Mouse (Mus musculus) CD8-positive naive resting alpha-beta T cell, adult 2 months (primary cell): ENCODE data around the gene Bmp6.

ENCODE experiments used
- DNase-seq, 2 experiments: peaks; one replicate each; pipeline ENCODE4 v3.0.0; 2022; ENCODE audit warnings: low read depth in 2 of 2, low spot score in 2 of 2

Bmp6 gene

DNA sequence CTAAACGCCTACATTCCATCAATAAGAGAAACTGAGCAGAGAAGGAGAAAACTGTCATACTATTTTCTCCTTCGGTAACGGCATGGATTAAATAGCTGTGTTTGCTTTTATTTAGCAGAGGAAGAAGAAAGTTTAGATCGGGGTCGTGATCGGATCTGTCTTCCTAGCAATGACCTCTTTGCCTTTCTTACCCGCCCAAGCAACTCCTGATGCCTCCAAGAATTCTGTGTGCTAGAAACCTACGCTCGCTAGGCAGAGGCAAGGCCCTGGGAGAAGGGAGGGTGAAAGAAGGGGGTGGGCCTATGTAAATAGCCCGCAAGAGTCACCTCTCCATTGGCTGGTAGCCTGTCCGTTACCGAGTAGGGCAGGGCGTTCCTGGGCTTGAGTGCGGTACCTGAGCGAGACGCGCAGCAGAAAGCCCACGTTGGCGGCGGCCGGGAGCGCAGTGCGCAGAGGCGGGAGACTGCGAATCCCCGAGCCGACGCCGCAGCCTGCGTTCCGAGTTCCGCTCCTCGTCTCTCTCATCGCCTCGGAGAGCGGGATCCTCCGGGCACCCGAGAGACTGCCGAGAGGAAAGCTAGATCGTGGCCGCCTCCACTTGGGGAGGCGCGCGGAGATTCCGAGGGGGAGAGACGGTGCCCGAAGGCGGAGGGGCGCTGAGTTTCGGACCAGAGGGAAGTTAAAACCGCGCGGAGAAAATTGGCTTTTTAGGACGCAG, at the start of gene Bmp6:
TSS of gene Bmp6 (plus strand) at position 395 of the 718 bp plus-strand sequence.
- no peak for DNase-seq

DNA sequence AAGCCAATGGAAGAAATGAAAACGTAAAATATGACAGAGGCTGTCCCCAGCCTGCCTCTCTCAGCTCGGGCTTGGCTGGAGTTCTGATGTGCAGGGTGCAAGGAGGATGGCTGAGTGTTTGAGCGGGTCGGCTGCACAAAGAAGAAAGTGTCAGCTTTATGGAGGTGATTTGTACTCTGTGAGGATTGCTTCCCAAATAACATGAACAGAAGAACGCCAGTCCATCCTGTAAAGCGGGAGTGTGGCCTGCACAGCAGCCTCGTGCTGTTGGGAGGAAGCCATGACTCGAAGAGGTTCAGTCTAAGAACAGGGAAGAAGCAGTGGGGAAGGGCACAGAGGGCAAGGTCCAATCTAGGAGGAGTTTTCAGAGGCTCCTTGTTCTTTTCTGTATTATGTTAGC, 48.7 kb upstream of the Bmp6 start:
- DNase-seq = no peak

DNA sequence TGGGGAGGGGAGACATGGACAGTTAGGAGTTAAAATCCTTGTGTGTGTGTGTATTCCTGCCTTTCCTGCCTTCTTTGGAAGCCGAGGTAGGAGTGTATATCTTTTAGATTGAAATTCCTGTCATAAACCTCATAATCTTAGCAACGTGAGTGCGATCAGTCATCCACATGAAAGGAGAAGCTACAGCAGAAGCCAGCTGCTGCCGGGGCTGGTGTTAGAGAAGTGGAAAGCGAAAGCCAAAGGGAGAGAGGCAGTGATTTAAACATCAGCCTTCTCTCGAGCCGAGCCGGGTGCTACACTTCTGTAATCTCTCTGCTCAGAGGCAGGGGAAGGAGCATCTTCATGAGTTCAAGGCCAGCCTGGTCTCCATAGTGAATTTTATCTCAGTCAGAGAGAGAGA, 48.3 kb upstream of the Bmp6 start:
- DNase-seq = no peak

DNA sequence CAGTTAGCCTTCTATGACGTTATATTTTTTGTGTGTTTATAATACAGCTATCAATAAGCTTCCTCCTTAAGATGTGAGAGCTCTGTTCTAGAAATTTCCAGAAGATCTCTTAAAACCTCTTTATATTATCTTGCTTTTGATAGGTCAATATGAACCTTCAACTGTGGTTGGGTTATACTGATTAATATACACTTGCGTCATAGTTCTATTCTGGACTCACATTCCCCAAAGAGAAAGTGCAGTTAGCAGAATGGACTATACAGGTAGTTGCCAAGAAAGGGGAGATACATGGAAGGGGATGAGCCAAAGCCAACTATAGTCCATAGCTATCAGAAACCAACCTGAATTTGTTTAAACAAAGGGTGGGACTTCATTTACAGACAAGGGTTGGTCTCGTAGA, 33.8 kb upstream of the Bmp6 start:
- no peak for DNase-seq

DNA sequence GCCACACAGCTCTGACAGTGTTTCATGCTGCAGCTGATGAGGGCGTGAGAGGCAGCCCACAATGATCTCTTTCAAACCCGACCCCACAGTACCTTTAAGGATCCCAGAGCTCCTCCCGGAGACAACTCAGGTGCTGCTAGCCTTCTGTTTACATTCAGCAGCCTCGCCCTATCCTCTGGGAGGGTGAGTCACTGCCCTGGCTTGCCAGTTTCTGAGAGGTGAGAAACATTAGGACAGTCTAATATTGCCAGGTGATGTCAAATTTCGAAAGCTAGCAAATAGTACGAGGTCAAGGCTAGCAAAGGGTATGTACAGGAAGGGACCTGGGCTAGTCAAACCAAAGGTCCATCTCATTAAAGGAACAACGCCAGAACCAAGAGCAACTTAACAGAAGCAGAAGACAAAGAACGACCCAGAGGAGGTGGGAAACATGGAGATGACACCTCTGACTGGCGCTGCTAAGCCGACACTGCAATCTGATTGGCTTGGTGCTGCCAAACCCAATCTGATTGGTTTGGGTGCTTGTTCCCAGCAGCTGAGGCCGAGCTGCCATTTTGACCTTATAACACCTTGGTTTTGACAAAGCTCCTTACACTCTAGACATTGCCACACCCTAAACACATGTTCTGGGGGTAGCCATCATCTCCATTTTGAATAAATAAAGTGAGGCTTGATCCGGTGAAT, 32.4 kb upstream of the Bmp6 start:
- DNase-seq = no peak

DNA sequence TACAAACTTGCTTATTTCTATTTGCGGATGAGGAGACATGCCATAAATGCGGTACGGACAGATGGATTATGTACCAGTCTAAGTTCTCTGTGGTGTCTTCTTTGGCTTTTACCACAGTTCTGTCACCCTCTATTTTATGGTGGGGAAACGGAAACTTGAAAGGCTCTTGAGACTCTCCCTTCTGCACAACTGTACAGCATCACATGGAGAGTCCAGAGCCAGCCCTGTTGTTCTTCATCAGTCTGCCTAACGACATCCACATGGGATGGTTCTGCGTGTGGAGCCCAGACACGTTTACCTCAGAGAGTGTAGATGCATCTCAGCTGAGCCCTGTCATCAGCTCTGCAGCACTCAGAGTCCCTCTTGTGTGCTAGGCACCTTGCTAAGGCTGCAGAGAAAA, 30.3 kb upstream of the Bmp6 start:
- no peak for DNase-seq

DNA sequence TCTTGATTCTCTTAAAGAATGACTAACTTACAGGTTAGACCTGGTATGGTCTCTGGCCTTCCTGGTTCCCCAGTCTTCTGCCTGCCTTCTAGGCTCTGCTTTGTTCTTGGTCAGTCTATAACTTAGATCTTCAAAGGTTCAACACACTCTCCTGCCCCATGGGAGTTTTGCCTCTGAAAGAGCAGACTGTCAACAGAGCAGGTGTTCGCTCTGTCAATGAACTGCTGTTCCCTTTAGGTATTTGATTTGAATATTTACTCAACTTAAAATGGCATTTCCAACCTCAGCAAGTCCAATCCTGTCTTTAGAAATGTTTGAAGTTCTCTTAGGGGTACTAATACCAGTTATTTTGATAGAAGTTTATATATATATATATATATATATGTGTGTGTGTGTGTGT, 26.5 kb upstream of the Bmp6 start:
- DNase-seq = no peak

DNA sequence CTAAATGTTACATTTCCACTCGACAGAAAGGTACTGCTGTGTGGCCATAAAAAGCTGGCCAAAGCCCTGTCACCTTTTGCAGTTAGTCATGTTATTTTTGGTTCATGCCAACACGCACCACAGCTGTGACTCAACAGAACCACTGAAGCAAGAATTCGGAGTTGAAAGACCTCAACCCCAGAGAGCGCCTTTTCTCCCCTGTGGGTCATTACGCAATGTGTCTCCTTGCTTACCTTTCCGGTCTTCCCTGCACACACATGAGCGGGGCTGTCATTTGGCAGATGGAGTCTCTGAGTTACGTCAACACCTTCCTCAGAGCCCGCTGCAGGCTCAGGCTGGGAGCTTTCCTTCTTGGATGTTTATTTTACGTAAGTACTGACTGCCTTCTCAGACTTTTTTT, 24.6 kb upstream of the Bmp6 start:
- DNase-seq = no peak

DNA sequence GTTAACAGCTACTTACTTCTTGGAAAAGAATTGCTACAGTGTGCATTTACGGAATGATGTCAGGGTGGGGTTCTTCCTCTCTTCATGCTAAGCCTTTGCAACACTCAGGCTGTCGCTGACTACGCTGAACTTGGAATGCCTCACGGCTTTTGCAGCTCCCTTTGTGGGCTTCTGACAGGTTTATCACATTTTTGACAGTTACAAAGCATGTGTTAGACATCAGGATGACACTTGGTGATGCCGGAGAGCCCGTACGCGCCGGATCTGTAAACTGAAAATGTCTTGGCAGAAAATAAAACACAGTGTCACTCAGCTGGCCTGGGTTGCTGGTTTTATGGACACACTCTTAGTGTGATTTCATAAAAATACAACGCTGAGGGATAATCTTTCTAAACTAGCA, 20.5 kb upstream of the Bmp6 start:
- no peak for DNase-seq

DNA sequence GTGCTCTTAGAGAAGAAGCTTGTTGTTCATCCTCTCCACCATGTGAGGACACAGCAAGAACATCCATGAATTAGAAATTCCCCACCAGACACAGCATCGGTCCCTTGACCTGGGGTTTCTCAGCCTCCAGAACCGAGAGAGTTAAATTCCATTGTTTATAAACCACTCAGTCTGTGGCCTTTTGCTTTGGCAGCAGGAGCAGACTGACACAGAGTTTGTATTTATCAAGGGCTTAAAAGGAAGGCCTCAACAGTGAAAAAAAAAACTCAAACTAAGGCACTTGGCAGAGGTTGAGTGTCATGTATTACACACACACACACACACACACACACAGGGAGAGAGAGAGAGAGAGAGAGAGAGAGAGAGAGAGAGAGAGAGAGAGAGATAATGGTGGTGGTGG, 17.5 kb upstream of the Bmp6 start:
- no peak for DNase-seq

DNA sequence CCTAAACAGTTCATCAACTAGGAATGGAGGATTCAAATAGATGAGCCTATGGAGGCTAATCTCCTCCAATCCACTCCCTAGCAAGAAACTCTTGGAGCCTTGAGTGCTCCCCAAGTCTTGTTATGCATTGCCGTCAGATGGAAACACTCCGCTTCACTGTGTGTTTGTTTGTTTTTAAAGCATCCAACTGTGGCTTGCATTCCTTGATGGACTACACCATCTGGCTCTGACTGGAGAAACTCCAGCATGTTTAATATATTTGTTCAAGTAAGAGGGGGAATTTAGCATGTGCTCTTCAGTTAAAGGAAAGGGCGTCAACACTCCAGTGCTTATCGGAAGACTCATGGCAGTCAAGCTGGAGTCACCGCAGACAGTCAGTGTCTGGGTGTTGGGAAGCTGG, 11.4 kb upstream of the Bmp6 start:
- no peak for DNase-seq

DNA sequence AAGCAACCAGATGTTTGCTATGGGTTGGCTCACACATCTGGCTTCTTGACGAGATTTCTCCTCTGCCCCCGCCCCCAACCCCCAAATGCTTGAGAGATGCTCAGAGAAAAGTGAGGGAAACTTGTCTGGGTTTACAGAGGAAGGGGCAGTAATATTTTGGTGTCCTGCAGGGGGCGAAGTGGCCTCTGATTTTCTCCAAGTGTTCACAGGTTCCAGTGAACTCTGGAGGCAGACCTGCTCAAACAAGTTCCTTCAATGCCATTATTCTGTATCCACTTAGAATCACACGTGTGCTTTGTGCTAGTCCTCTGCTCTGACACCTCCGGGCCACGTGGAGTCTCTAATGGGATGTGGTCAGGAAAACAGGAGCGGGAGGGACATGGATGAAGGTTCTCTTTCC, 2.3 kb upstream of the Bmp6 start:
- DNase-seq = no peak

DNA sequence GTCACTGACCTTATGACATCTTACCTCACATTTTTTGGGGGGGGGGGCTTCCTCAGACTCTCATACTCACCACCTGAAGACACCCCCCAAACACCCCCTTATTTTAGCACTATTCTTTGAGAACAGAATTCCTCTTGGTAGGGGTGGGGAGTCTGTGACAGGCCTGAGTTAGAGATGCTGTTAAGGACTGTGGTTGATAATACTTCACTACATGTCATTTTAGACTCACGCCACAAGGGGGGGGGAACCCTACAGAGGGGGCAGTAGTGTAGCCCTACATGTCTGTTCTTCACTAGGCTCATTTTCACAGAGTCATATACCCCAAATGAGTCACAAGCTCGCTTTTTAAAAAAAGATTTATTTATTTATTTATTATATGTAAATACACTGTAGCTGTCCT, 1.7 kb upstream of the Bmp6 start:
- no peak for DNase-seq

DNA sequence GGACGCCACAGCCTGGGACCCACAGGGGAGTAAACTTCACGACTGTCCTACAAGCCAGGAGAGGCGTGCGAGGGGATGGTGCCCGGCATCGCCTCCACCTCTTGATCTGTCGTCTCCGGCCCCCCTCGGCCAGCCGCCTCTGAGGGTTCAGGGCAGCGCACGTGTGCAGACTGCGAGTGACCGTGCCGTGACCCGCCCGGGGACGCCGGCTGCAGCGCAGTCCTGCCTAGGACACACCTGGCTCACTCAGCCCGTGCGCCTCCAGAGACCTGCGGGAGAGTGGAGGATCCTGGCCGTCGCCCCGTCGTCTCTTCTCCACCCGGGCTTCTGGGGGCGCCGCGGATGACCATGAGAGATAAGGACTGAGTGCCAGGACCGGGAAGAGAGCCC, 519 bp downstream of the Bmp6 start:
- DNase-seq = no peak

DNA sequence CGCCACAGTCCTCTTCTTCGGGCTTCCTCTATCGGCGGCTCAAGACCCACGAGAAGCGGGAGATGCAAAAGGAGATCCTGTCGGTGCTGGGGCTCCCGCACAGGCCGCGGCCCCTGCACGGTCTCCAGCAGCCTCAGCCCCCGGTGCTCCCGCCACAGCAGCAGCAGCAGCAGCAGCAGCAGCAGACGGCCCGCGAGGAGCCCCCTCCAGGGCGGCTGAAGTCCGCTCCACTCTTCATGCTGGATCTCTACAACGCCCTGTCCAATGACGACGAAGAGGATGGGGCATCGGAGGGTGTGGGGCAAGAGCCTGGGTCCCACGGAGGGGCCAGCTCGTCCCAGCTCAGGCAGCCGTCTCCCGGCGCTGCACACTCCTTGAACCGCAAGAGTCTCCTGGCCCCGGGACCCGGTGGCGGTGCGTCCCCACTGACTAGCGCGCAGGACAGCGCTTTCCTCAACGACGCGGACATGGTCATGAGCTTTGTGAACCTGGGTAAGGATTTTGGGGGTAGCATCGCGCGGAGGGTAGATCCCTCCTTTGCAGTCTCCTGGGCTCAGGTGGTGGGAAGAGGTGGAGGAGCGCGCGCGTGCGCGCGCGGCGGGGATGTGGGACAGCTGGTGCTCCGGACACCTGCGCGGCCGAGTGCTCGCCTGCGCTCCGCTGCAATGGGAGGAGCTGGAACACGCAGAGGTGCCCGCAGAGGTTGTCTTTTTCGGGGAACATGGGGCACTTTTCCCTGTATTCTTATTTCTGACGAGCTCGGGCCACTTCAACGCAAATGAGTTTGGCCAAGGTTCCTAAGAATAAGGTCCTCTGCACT, 1.4 kb downstream of the Bmp6 start:
- DNase-seq = no peak

DNA sequence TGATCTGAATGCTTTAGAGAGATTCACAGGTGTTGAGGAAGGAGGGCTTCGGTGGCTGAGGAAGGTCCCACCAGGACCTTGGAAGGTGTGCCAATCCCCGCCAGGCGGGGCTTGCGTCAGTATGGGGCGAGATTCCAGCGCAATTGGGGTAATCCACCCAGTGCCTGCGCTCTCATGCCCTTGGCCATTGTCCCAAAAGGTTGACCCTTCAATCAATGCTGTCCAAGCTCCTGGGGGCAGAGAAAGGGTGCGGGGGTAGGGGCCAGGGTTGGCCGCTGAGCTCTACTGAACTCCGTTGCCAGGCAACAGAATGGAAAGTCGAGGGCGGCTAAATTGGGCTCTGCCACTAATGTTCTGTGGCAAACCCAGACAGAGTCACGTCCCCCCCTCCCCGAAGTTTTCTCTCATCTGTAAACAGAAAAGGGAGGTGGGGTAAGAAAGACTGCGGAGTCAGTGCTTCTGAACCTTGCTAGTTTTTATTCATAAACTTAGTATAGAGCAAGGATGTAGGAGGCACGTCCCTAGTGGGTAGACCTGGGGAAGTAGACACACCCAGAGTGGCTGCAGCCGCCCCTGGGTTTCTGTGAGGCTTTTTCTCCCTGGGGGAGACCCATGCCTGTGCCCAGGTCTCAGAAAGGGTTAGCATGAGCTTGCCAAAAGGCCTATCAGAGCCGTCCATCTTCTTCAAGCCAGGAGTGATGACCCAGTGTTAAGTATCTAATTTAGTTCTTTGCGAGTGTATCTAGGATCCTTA, 2.3 kb downstream of the Bmp6 start:
- DNase-seq = no peak

DNA sequence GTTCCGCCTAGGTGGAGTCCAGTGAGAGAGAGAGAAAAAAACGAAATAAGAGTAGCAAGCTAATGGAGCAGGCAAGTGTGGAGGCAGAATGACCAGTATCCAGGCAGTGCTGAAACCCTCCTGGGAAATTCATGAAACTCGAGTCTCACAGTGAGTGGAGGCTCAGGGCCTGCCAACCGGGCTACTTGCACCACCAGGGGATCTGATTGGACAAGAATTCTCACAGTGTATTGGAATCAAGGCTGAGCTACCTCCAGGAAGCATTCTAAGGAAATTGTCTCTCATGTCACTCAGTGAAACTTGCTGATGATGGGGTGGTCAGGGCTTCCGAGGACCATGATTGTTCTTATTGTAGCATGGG, 2.8 kb downstream of the Bmp6 start:
- DNase-seq = no peak

DNA sequence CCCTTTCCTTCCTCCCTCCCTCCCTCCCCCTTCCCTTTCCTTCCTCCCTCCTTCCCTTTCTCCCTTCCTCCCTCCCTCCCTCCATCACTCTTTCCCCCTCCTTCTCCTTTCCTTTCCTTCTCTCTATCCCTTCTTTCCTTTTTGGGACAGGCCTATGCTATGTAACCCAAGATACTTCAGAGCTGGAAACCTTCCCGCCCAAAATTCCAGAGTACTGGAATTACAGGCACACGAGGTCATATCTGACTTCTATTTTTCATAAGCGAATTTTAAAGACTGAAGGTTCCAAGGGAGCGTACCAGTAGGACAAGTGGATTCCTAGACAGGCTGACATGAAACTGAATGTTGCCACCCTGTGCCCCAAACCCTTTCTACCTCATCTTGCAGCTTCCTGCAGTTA, 4.1 kb downstream of the Bmp6 start:
- no peak for DNase-seq

DNA sequence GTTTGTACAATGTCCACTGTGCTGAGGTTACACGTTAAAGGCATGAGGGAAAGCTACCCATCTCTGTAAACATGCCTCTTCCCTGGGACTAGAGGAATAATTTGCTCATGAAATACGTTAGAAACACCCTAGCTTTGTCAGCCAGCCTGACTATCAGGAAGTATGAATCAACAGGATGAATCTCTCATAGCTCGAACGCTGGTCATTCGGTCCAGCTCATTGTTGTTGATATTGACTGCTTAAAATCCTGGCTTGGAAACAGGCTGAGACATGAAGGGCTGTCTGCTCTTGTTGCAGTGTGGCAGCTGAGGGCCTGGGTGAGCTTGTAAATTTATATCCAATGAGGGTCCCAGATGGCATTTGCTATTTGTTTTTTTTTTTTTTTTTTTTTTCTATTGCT, 4.9 kb downstream of the Bmp6 start:
- DNase-seq = no peak

DNA sequence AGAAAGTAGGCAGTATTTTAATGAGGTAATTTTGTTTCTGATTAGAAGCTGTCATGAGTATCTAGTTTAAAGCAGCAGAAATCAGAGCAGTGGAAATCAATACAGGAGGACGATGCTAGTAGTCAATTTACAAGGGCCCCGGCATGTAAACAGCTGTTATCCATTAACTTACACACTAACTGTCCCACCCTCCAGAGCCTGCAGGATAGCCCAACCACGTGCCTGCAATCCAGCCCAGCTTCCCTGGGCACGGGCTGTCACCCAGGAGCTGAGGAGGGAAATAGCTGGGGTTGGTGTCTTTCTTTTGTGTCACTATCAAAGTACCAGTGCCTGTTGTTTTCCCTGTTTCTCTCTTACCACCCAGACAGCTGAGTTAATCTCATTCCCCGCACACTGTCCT, 7.1 kb downstream of the Bmp6 start:
- no peak for DNase-seq

DNA sequence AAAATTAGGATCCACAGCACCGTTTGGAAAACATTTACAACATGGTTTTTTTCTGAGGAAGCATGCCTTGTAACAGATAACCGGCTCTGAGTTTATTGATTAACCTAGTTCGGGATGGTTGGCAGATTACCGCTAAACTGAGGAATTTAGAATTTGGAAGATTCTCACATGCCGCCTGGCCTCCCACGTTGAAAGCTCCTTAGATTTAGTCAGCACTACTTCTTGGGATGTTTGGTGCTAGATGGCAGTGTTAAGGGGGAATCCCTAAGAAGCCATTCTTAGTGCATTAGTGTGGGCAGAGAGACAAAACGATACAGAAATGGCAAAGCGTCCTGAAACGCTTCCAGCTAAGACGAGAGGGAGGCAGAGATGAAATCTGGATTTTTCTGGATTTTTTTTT, 8.1 kb downstream of the Bmp6 start:
- no peak for DNase-seq
